Mouse (Mus musculus) spleen, embryonic (tissue): Measurements from ENCODE around the gene Vmn1r24.
"Not testable (repeated sequence)": the region's sequence is repeated elsewhere in the genome, so short reads cannot be mapped to it uniquely, and the experiment has no call there.

Experiments
- CTCF ChIA-PET: fragments of 350-600 bp; sonication (Branson Sonifier 250); formaldehyde crosslinking; loops from one replicate; lab custom pipeline; 2022; lab: Charles Lee

The Vmn1r24 gene

GRCm38 (mm10) chr6:57961403-57961802 is at the start of gene Vmn1r24:
TSS of gene Vmn1r24 (minus strand) at chr6:57961503.
- CTCF ChIA-PET, result not testable (repeated sequence)

DNA sequence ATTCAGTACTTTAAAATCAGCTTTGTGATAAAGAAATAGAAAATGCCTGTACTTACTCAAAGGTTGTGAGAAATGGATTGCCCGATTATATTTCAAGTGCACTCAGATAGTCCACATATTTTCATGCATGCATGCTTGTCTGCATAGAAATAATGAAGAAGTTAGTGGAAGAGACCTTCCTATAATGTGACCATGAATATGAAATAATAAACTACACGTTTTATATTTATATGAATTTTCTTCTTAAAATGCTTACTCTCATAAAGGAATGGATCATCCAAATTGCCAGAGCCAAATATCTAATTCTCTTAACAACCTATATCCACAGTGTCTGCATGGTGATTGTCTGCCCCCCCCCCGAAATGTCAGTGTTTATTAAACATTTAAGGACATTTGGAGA is 19.4 kb upstream of the Vmn1r24 start, which contains the start of gene Vmn1r25:
Gene Vmn1r25, minus strand, starts transcription at position 101 of the 400 bp plus-strand sequence.
- CTCF ChIA-PET, result no interaction called here

- CTCF ChIA-PET, result no interaction called here
Observed at GRCm38 (mm10) chr6:57926738-57927137, 34.6 kb downstream of the Vmn1r24 start, which contains the start of gene Vmn1r23. TSS of gene Vmn1r23 (minus strand) at chr6:57926838.

- CTCF ChIA-PET, result no interaction called here
Observed at GRCm38 (mm10) chr6:57907928-57908327, 53.4 kb downstream of the Vmn1r24 start, which contains the start of gene Vmn1r22. TSS of gene Vmn1r22 (minus strand) at chr6:57908028.
